Mouse (Mus musculus): ENCODE measurements around the gene Dvl3. TPM values are rescaled to one million over a fixed set of nuclear protein-coding genes. Genes with fewer than 3 reads are reported as not detected.

Gene Dvl3
- polyA plus RNA-seq, 1 experiment: 26.8 TPM

GRCm38 (mm10) chr16:20537601-20538320, 21.0 kb downstream of the Dvl3 start:
- TF ChIP-seq CTCF (IDR thresholded peaks at IDR 0.05; ENCODE audit: low read depth, low read length) (no peak), POLR2A (IDR thresholded peaks at IDR 0.05; ENCODE audit: borderline replicate concordance, low read depth, low read length) (no peak)
- Histone ChIP-seq H3K4me3 (ENCODE audit: insufficient read depth, low read length) (peak overlapping the region; percentile 74), H3K27ac (ENCODE audit: insufficient read depth, low read depth, low read length) (peak overlapping the region; percentile 96), H3K4me1 (ENCODE audit: control insufficient read depth, insufficient read depth, low read length) (peaks cover 38% of the 10 kb centered on the region)

- peak overlapping the region; percentile 94 for H3K27ac ChIP-seq (ENCODE audit: insufficient read depth, low read depth, low read length)
- H3K4me1 ChIP-seq (ENCODE audit: control insufficient read depth, insufficient read depth, low read length): peaks cover 35% of the 10 kb centered on the region
- TF ChIP-seq POLR2A (IDR thresholded peaks at IDR 0.05; ENCODE audit: borderline replicate concordance, low read depth, low read length) (no peak), CTCF (IDR thresholded peaks at IDR 0.05; ENCODE audit: low read depth, low read length) (no peak)
- H3K4me3 ChIP-seq (ENCODE audit: insufficient read depth, low read length): no peak overlapping the region; the same call in 1 of the 2 replicates
Measured at GRCm38 (mm10) chr16:20539649-20540048, 22.9 kb downstream of the Dvl3 start.

- TF ChIP-seq POLR2A (IDR thresholded peaks at IDR 0.05; ENCODE audit: borderline replicate concordance, low read depth, low read length) (no peak), CTCF (IDR thresholded peaks at IDR 0.05; ENCODE audit: low read depth, low read length) (no peak)
- H3K4me3 ChIP-seq (ENCODE audit: insufficient read depth, low read length): peak overlapping the region; percentile 4
- H3K27ac ChIP-seq (ENCODE audit: insufficient read depth, low read depth, low read length): peak overlapping the region; percentile 94
- H3K4me1 ChIP-seq (ENCODE audit: control insufficient read depth, insufficient read depth, low read length): peaks cover 35% of the 10 kb centered on the region
Measured at GRCm38 (mm10) chr16:20540438-20540837, 23.7 kb downstream of the Dvl3 start.

- Histone ChIP-seq H3K27ac (ENCODE audit: insufficient read depth, low read depth, low read length) (no peak overlapping the region), H3K4me1 (ENCODE audit: control insufficient read depth, insufficient read depth, low read length) (peaks cover 13% of the 10 kb centered on the region), H3K4me3 (ENCODE audit: insufficient read depth, low read length) (no peak overlapping the region)
- TF ChIP-seq POLR2A (IDR thresholded peaks at IDR 0.05; ENCODE audit: borderline replicate concordance, low read depth, low read length) (no peak), CTCF (IDR thresholded peaks at IDR 0.05; ENCODE audit: low read depth, low read length) (no peak)
Measured at GRCm38 (mm10) chr16:20545696-20546095, 28.9 kb downstream of the Dvl3 start.

GRCm38 (mm10) chr16:20547423-20547822, 30.6 kb downstream of the Dvl3 start:
- no peak for TF ChIP-seq POLR2A (IDR thresholded peaks at IDR 0.05; ENCODE audit: borderline replicate concordance, low read depth, low read length)
- no peak for TF ChIP-seq CTCF (IDR thresholded peaks at IDR 0.05; ENCODE audit: low read depth, low read length)
- no peak overlapping the region for H3K27ac ChIP-seq (ENCODE audit: insufficient read depth, low read depth, low read length)
- peak overlapping the region; percentile 80 for H3K4me3 ChIP-seq (ENCODE audit: insufficient read depth, low read length)
- H3K4me1 ChIP-seq (ENCODE audit: control insufficient read depth, insufficient read depth, low read length): peaks cover 6% of the 10 kb centered on the region

GRCm38 (mm10) chr16:20548096-20548948, 31.5 kb downstream of the Dvl3 start, which contains the start of gene Abcf3:
Abcf3 (plus strand) TSS chr16:20548577.
- Histone ChIP-seq H3K4me1 (ENCODE audit: control insufficient read depth, insufficient read depth, low read length) (peaks cover 6% of the 10 kb centered on the region), H3K27ac (ENCODE audit: insufficient read depth, low read depth, low read length) (peak within 1 kb of the TSS; percentile 35), H3K4me3 (ENCODE audit: insufficient read depth, low read length) (peak within 1 kb of the TSS; percentile 87)
- 0 out of 2 replicates have a peak, but pooled peaks have one; percentile 69 for TF ChIP-seq POLR2A (IDR thresholded peaks at IDR 0.05; ENCODE audit: borderline replicate concordance, low read depth, low read length)
- TF ChIP-seq CTCF (IDR thresholded peaks at IDR 0.05; ENCODE audit: low read depth, low read length): no peak

GRCm38 (mm10) chr16:20549161-20549560, 32.4 kb downstream of the Dvl3 start:
- TF ChIP-seq CTCF (IDR thresholded peaks at IDR 0.05; ENCODE audit: low read depth, low read length): no peak
- Histone ChIP-seq H3K27ac (ENCODE audit: insufficient read depth, low read depth, low read length) (no peak overlapping the region), H3K4me1 (ENCODE audit: control insufficient read depth, insufficient read depth, low read length) (peaks cover 6% of the 10 kb centered on the region), H3K4me3 (ENCODE audit: insufficient read depth, low read length) (peak overlapping the region; percentile 87)

GRCm38 (mm10) chr16:20551691-20552090, 34.9 kb downstream of the Dvl3 start:
- TF ChIP-seq CTCF (IDR thresholded peaks at IDR 0.05; ENCODE audit: low read depth, low read length): no peak
- TF ChIP-seq POLR2A (IDR thresholded peaks at IDR 0.05; ENCODE audit: borderline replicate concordance, low read depth, low read length): no peak
- no peak overlapping the region for H3K4me3 ChIP-seq (ENCODE audit: insufficient read depth, low read length)

GRCm38 (mm10) chr16:20552594-20552993, 35.8 kb downstream of the Dvl3 start:
- no peak overlapping the region for H3K27ac ChIP-seq (ENCODE audit: insufficient read depth, low read depth, low read length)
- peaks cover 3% of the 10 kb centered on the region for H3K4me1 ChIP-seq (ENCODE audit: control insufficient read depth, insufficient read depth, low read length)
- TF ChIP-seq POLR2A (IDR thresholded peaks at IDR 0.05; ENCODE audit: borderline replicate concordance, low read depth, low read length) (no peak), CTCF (IDR thresholded peaks at IDR 0.05; ENCODE audit: low read depth, low read length) (no peak)
- no peak overlapping the region for H3K4me3 ChIP-seq (ENCODE audit: insufficient read depth, low read length)

More at GRCm38 (mm10) chr16:20551691-20552090, 34.9 kb downstream of the Dvl3 start:
- Histone ChIP-seq H3K4me1 (ENCODE audit: control insufficient read depth, insufficient read depth, low read length) (peaks cover 6% of the 10 kb centered on the region), H3K27ac (ENCODE audit: insufficient read depth, low read depth, low read length) (no peak overlapping the region)

- Histone ChIP-seq H3K27ac (ENCODE audit: insufficient read depth, low read depth, low read length) (no peak overlapping the region), H3K4me3 (ENCODE audit: insufficient read depth, low read length) (no peak overlapping the region), H3K4me1 (ENCODE audit: control insufficient read depth, insufficient read depth, low read length) (no peaks in the 10 kb centered on the region)
- no peak for TF ChIP-seq CTCF (IDR thresholded peaks at IDR 0.05; ENCODE audit: low read depth, low read length)
- no peak for TF ChIP-seq POLR2A (IDR thresholded peaks at IDR 0.05; ENCODE audit: borderline replicate concordance, low read depth, low read length)
Measured at GRCm38 (mm10) chr16:20555000-20555399, 38.2 kb downstream of the Dvl3 start.

Measured in bone marrow macrophage, adult 2 months (primary cell).